Mouse (Mus musculus) retina, postnatal 1 day (tissue): ENCODE data around the gene Nab2.
"Not testable (repeated sequence)": the region's sequence is repeated elsewhere in the genome, so short reads cannot be mapped to it uniquely, and the experiment has no call there.

Source experiments
- DNase-seq: peaks from one replicate; pipeline ENCODE4 v3.0.0-alpha.2; 2012

Nab2 gene

GRCm38 (mm10) chr10:127671276-127671675 lies 2.9 kb upstream of the Nab2 start:
- peak; percentile 38 for DNase-seq

GRCm38 (mm10) chr10:127670185-127670584 lies 1.8 kb upstream of the Nab2 start:
- no peak for DNase-seq

- no peak for DNase-seq
Observed at GRCm38 (mm10) chr10:127669170-127669569, 802 bp upstream of the Nab2 start.

- peak; percentile 86 for DNase-seq
Observed at GRCm38 (mm10) chr10:127667269-127668092, 887 bp downstream of the Nab2 start.

- DNase-seq, result peak; percentile 86
Observed at GRCm38 (mm10) chr10:127666501-127667268, 1.7 kb downstream of the Nab2 start, which contains the start of gene Nemp1. Gene Nemp1, plus strand, starts transcription at chr10:127666901.

GRCm38 (mm10) chr10:127665366-127666181 lies 2.8 kb downstream of the Nab2 start:
- DNase-seq, result peak; percentile 47

GRCm38 (mm10) chr10:127664891-127665290 lies 3.5 kb downstream of the Nab2 start:
- no peak for DNase-seq

- no peak for DNase-seq
Observed at GRCm38 (mm10) chr10:127664166-127664565, 4.2 kb downstream of the Nab2 start.

- no peak for DNase-seq
Observed at GRCm38 (mm10) chr10:127663590-127663989, 4.8 kb downstream of the Nab2 start.

GRCm38 (mm10) chr10:127662666-127663253 lies 5.6 kb downstream of the Nab2 start:
- DNase-seq, result peak; percentile 70

GRCm38 (mm10) chr10:127661915-127662663 lies 6.3 kb downstream of the Nab2 start:
- DNase-seq, result no peak

- DNase-seq, result no peak
Observed at GRCm38 (mm10) chr10:127661291-127661914, 7.0 kb downstream of the Nab2 start.

GRCm38 (mm10) chr10:127659551-127659950 lies 8.8 kb downstream of the Nab2 start:
- DNase-seq, result no peak

GRCm38 (mm10) chr10:127658076-127658475 lies 10.3 kb downstream of the Nab2 start:
- DNase-seq, result no peak

GRCm38 (mm10) chr10:127657617-127658016 lies 10.8 kb downstream of the Nab2 start:
- not testable (repeated sequence) for DNase-seq

GRCm38 (mm10) chr10:127654970-127655579 lies 13.3 kb downstream of the Nab2 start:
- DNase-seq, result no peak

GRCm38 (mm10) chr10:127652906-127653638 lies 15.3 kb downstream of the Nab2 start:
- peak; percentile 36 for DNase-seq

- no peak for DNase-seq
Observed at GRCm38 (mm10) chr10:127645791-127646190, 22.6 kb downstream of the Nab2 start.

- DNase-seq, result peak; percentile 77
Observed at GRCm38 (mm10) chr10:127643553-127644238, 24.7 kb downstream of the Nab2 start.
